Mouse (Mus musculus): ENCODE measurements around the gene Gm10309. TPM values are rescaled to one million over a fixed set of nuclear protein-coding genes. Genes with fewer than 3 reads are reported as not detected.

Gm10309 gene
- under 1 TPM in 1 of 2 experiments, not detected in 1; 0.13 TPM for total RNA-seq (2021)
- long read RNA-seq, experiment 1, result 0 reads
- long read RNA-seq, experiment 2, partial matches to known transcripts, result 0 of 1 reads
- long read RNA-seq, experiment 2, other reads (novel, unspliced or antisense), result 1 of 1 reads

- DNase-seq (ENCODE audit: low spot score in 2 of 2), result no peak
These were observed at the start of gene Gm10309 for GRCm38 (mm10) chr17:86505183-86505631. Gene Gm10309, minus strand, starts transcription at chr17:86505232.

GRCm38 (mm10) chr17:86551995-86552394 is 47.0 kb upstream of the Gm10309 start:
- DNase-seq (ENCODE audit: low spot score in 2 of 2), result no peak

GRCm38 (mm10) chr17:86551561-86551960 is 46.5 kb upstream of the Gm10309 start:
- no peak for DNase-seq (ENCODE audit: low spot score in 2 of 2)

GRCm38 (mm10) chr17:86549128-86549527 is 44.1 kb upstream of the Gm10309 start:
- DNase-seq (ENCODE audit: low spot score in 2 of 2), result no peak

- no peak for DNase-seq (ENCODE audit: low spot score in 2 of 2)
These were observed 41.5 kb upstream of the Gm10309 start for GRCm38 (mm10) chr17:86546529-86546928.

GRCm38 (mm10) chr17:86539881-86540430 is 34.9 kb upstream of the Gm10309 start:
- no peak for DNase-seq (ENCODE audit: low spot score in 2 of 2)

GRCm38 (mm10) chr17:86535827-86536656 is 31.0 kb upstream of the Gm10309 start:
- peak; percentile 60 to 79 for DNase-seq (ENCODE audit: low spot score in 2 of 2)

GRCm38 (mm10) chr17:86535096-86535495 is 30.1 kb upstream of the Gm10309 start:
- no peak for DNase-seq (ENCODE audit: low spot score in 2 of 2)

- DNase-seq (ENCODE audit: low spot score in 2 of 2), result no peak
These were observed 28.5 kb upstream of the Gm10309 start for GRCm38 (mm10) chr17:86533549-86533851.

GRCm38 (mm10) chr17:86532783-86533548 is 27.9 kb upstream of the Gm10309 start:
- DNase-seq (ENCODE audit: low spot score in 2 of 2), result no peak

- no peak for DNase-seq (ENCODE audit: low spot score in 2 of 2)
These were observed 26.2 kb upstream of the Gm10309 start for GRCm38 (mm10) chr17:86531231-86531630.

- DNase-seq (ENCODE audit: low spot score in 2 of 2), result no peak
These were observed 24.4 kb upstream of the Gm10309 start for GRCm38 (mm10) chr17:86529411-86529810.

GRCm38 (mm10) chr17:86529003-86529402 is 24.0 kb upstream of the Gm10309 start:
- no peak for DNase-seq (ENCODE audit: low spot score in 2 of 2)

- DNase-seq (ENCODE audit: low spot score in 2 of 2), result no peak
These were observed 22.3 kb upstream of the Gm10309 start for GRCm38 (mm10) chr17:86527298-86527697.

GRCm38 (mm10) chr17:86526016-86526415 is 21.0 kb upstream of the Gm10309 start:
- no peak for DNase-seq (ENCODE audit: low spot score in 2 of 2)

GRCm38 (mm10) chr17:86525075-86525474 is 20.0 kb upstream of the Gm10309 start:
- DNase-seq (ENCODE audit: low spot score in 2 of 2), result no peak

- no peak for DNase-seq (ENCODE audit: low spot score in 2 of 2)
These were observed 18.8 kb upstream of the Gm10309 start for GRCm38 (mm10) chr17:86523843-86524242.

GRCm38 (mm10) chr17:86523374-86523773 is 18.3 kb upstream of the Gm10309 start:
- no peak for DNase-seq (ENCODE audit: low spot score in 2 of 2)

- DNase-seq (ENCODE audit: low spot score in 2 of 2), result no peak
These were observed 17.6 kb upstream of the Gm10309 start for GRCm38 (mm10) chr17:86522649-86523048.

- no peak for DNase-seq (ENCODE audit: low spot score in 2 of 2)
These were observed 16.2 kb upstream of the Gm10309 start for GRCm38 (mm10) chr17:86521252-86521651.

GRCm38 (mm10) chr17:86518604-86519003 is 13.6 kb upstream of the Gm10309 start:
- DNase-seq (ENCODE audit: low spot score in 2 of 2), result no peak

- DNase-seq (ENCODE audit: low spot score in 2 of 2), result no peak
These were observed 11.6 kb upstream of the Gm10309 start for GRCm38 (mm10) chr17:86516630-86517029.

Measured in gastrocnemius, postnatal 4 days (tissue).